Mouse (Mus musculus): Measurements from ENCODE around the gene Irak1.

GRCm38 (mm10) chrX:74008063-74008462 is 15.7 kb downstream of the Irak1 start:
- TF ChIP-seq CTCF (IDR thresholded peaks at IDR 0.05; ENCODE audit: low read depth): no peak
- TF ChIP-seq EP300 (IDR thresholded peaks at IDR 0.05; ENCODE audit: low read depth): no peak

Data from liver, embryonic 14.5 days (tissue).